Mouse (Mus musculus) neural tube, embryonic 14.5 days (tissue): ENCODE measurements at regions not wholly inside any gene's neighbourhood (a gene's known extent, or its start where the extent isn't known, plus 50 kb on each side); places are given as distances from the start of the nearest gene placed in this dataset.

Experiments used
- ATAC-seq: fragments of 200-750 bp; cut with Nextera tagmentation; 2 replicates; pipeline ENCODE4 v1.8.0; 2017; ENCODE audit warnings: low read depth, mild to moderate bottlenecking, moderate TSS enrichment, moderate library complexity
- H3K27ac ChIP-seq: fragments of 300-500 bp; sonication (generic); 2 replicates; pipeline ENCODE4 v1.5.1; 2014; ENCODE audit warnings: low read depth, mild to moderate bottlenecking, control low read depth, low read length, moderate library complexity, mixed read lengths
- H3K27me3 ChIP-seq: fragments of 300-500 bp; sonication (generic); 2 replicates; pipeline ENCODE4 v1.6.1; 2014; ENCODE audit warnings: low read length; ENCODE audit not compliant: control insufficient read depth, insufficient read depth
- H3K36me3 ChIP-seq: fragments of 300-500 bp; sonication (generic); 2 replicates; pipeline ENCODE4 v1.6.1; 2014; ENCODE audit warnings: low read length, mixed read lengths; ENCODE audit not compliant: control insufficient read depth, insufficient read depth
- H3K4me1 ChIP-seq: fragments of 300-500 bp; sonication (generic); 2 replicates; pipeline ENCODE4 v1.6.1; 2014; ENCODE audit warnings: low read length; ENCODE audit not compliant: control insufficient read depth, insufficient read depth
- H3K4me2 ChIP-seq: fragments of 300-500 bp; sonication (generic); 2 replicates; pipeline ENCODE4 v1.6.1; 2014; ENCODE audit warnings: mild to moderate bottlenecking, low read depth, low read length, control low read depth
- H3K4me3 ChIP-seq: fragments of 300-500 bp; sonication (generic); 2 replicates; pipeline ENCODE4 v1.5.1; 2014; ENCODE audit warnings: low read depth, low read length, control low read depth, mixed read lengths
- H3K9ac ChIP-seq: fragments of 300-500 bp; sonication (generic); replicated peaks from 2 replicates; pipeline ENCODE4 v1.6.1; 2014; ENCODE audit warnings: low read depth, mild to moderate bottlenecking, control low read depth, low read length, mixed read lengths
- H3K9me3 ChIP-seq: fragments of 300-500 bp; sonication (generic); 2 replicates; pipeline ENCODE4 v1.6.1; 2016; ENCODE audit warnings: low read length; ENCODE audit not compliant: control insufficient read depth
- WGBS: fragments of 180-500 bp; shearing (Covaris S2); extraction: QIAGEN DNeasy Blood & Tissue Kit; methylation state at CpG from one replicate; pipeline ENCODE4 v1.1.7; 2014; 5-methylcytosine and 5-hydroxymethylcytosine counted together

- no peak for ATAC-seq
- Histone ChIP-seq H3K9ac (no peak overlapping the region), H3K27ac (no peak overlapping the region), H3K4me2 (no peak overlapping the region), H3K27me3 (no peaks in the 10 kb centered on the region), H3K36me3 (no peaks in the 10 kb centered on the region), H3K4me1 (no peaks in the 10 kb centered on the region), H3K4me3 (no peak overlapping the region), H3K9me3 (no peaks in the 10 kb centered on the region)
- 57% methylated on average over 1 of the region's 1 CpGs for WGBS
Measured at GRCm38 (mm10) chr5:64663766-64664165, 139.4 kb upstream of the Klf3 start.

GRCm38 (mm10) chr5:64665064-64665463 is 138.1 kb upstream of the Klf3 start:
- Histone ChIP-seq H3K9me3 (no peaks in the 10 kb centered on the region), H3K27ac (no peak overlapping the region), H3K27me3 (no peaks in the 10 kb centered on the region), H3K4me3 (no peak overlapping the region), H3K4me1 (no peaks in the 10 kb centered on the region), H3K9ac (no peak overlapping the region), H3K4me2 (no peak overlapping the region), H3K36me3 (no peaks in the 10 kb centered on the region)
- no peak for ATAC-seq
- WGBS, result 71% methylated on average over 3 of the region's 3 CpGs

GRCm38 (mm10) chr5:64666256-64666655 is 136.9 kb upstream of the Klf3 start:
- WGBS, result 75% methylated on average over 3 of the region's 3 CpGs
- ATAC-seq, result no peak
- Histone ChIP-seq H3K36me3 (no peaks in the 10 kb centered on the region), H3K9me3 (no peaks in the 10 kb centered on the region), H3K27ac (no peak overlapping the region), H3K4me3 (no peak overlapping the region), H3K27me3 (no peaks in the 10 kb centered on the region), H3K9ac (no peak overlapping the region), H3K4me1 (no peaks in the 10 kb centered on the region), H3K4me2 (no peak overlapping the region)

- 95% methylated on average over 3 of the region's 3 CpGs for WGBS
- Histone ChIP-seq H3K36me3 (no peaks in the 10 kb centered on the region), H3K9me3 (no peaks in the 10 kb centered on the region), H3K4me1 (no peaks in the 10 kb centered on the region), H3K4me3 (no peak overlapping the region), H3K27me3 (no peaks in the 10 kb centered on the region), H3K4me2 (no peak overlapping the region), H3K27ac (no peak overlapping the region), H3K9ac (no peak overlapping the region)
- no peak for ATAC-seq
Measured at GRCm38 (mm10) chr5:64667053-64667452, 136.1 kb upstream of the Klf3 start.

- no peak for ATAC-seq
- Histone ChIP-seq H3K4me1 (no peaks in the 10 kb centered on the region), H3K36me3 (no peaks in the 10 kb centered on the region), H3K9me3 (no peaks in the 10 kb centered on the region), H3K4me3 (no peak overlapping the region), H3K4me2 (no peak overlapping the region), H3K9ac (no peak overlapping the region), H3K27ac (no peak overlapping the region), H3K27me3 (no peaks in the 10 kb centered on the region)
- WGBS, result 81% methylated on average over 2 of the region's 2 CpGs
Measured at GRCm38 (mm10) chr5:64673861-64674260, 129.3 kb upstream of the Klf3 start.

- WGBS, result 92% methylated on average over 17 of the region's 17 CpGs
- Histone ChIP-seq H3K4me3 (no peak overlapping the region), H3K36me3 (no peaks in the 10 kb centered on the region), H3K27ac (no peak overlapping the region), H3K4me2 (no peak overlapping the region), H3K9me3 (no peaks in the 10 kb centered on the region), H3K4me1 (no peaks in the 10 kb centered on the region), H3K9ac (no peak overlapping the region), H3K27me3 (no peaks in the 10 kb centered on the region)
- ATAC-seq, result no peak
Measured at GRCm38 (mm10) chr5:64676214-64676945, 126.8 kb upstream of the Klf3 start.

GRCm38 (mm10) chr5:64676946-64677588 is 126.1 kb upstream of the Klf3 start:
- no peaks in the 10 kb centered on the region for H3K9me3 ChIP-seq
- no peaks in the 10 kb centered on the region for H3K4me1 ChIP-seq
- WGBS, result 89% methylated on average over 8 of the region's 8 CpGs
- H3K4me2 ChIP-seq, result no peak overlapping the region
- H3K27ac ChIP-seq, result no peak overlapping the region
- H3K9ac ChIP-seq, result no peak overlapping the region
- H3K36me3 ChIP-seq, result no peaks in the 10 kb centered on the region
- ATAC-seq, result no peak
- no peaks in the 10 kb centered on the region for H3K27me3 ChIP-seq
- no peak overlapping the region for H3K4me3 ChIP-seq

GRCm38 (mm10) chr5:64678706-64679105 is 124.5 kb upstream of the Klf3 start:
- no peaks in the 10 kb centered on the region for H3K9me3 ChIP-seq
- H3K4me2 ChIP-seq, result no peak overlapping the region
- 89% methylated on average over 2 of the region's 2 CpGs for WGBS
- no peak overlapping the region for H3K4me3 ChIP-seq
- H3K27ac ChIP-seq, result no peak overlapping the region
- no peaks in the 10 kb centered on the region for H3K27me3 ChIP-seq
- ATAC-seq, result no peak
- H3K9ac ChIP-seq, result no peak overlapping the region
- no peaks in the 10 kb centered on the region for H3K36me3 ChIP-seq
- no peaks in the 10 kb centered on the region for H3K4me1 ChIP-seq

- Histone ChIP-seq H3K4me1 (no peaks in the 10 kb centered on the region), H3K4me2 (no peak overlapping the region), H3K9me3 (no peaks in the 10 kb centered on the region), H3K9ac (no peak overlapping the region), H3K27ac (no peak overlapping the region), H3K36me3 (no peaks in the 10 kb centered on the region), H3K4me3 (no peak overlapping the region), H3K27me3 (no peaks in the 10 kb centered on the region)
- no peak for ATAC-seq
- WGBS, result 72% methylated on average over 18 of the region's 18 CpGs
Measured at GRCm38 (mm10) chr5:64679996-64680625, 123.1 kb upstream of the Klf3 start.
